Mouse (Mus musculus): ENCODE data around the gene Syngr1.

Syngr1 gene

GRCm38 (mm10) chr15:80145397-80145796 is 54.3 kb downstream of the Syngr1 start:
- no peak for DNase-seq (ENCODE audit: low spot score in 2 of 2)

DNA sequence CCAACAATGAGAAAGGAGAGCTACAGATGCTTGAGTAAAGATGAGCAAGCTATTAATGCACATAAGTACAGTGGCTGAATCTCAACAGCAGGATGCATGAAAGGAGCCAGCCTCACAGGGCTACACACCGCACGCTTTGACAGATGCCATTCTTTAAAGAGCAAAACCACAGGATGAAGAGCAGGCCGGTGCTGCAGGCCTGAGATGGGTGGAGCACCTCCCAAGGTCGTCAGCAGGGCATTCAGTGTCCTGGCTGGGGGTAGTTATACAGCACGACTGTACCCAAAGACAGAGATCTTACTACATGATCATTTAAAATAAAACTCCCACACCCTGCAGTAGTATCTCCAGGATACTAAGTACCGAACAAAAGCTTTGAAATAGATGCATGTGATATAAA is 55.0 kb downstream of the Syngr1 start:
- no peak for DNase-seq (ENCODE audit: low spot score in 2 of 2)

DNA sequence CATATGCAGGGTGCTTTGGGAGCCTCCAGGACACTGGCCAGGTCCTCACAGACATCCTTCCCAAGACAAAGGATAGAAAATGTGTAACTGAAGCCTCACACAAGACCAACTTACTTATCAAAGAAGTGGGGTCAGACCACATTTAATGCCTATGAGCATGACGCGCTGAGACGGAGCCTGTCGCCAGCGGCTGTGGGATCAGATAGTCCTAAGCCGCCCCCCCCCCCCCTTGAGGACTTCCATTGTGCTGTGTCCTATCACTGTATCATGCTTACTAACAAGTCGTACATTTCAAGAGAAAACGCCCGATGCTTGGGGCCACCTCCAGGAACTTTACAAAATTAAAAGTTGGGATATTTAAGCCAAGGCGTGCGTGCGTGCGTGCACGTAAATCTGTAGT is 56.0 kb downstream of the Syngr1 start:
- DNase-seq (ENCODE audit: low spot score in 2 of 2): no peak

- DNase-seq (ENCODE audit: low spot score in 2 of 2): no peak
These were observed 56.4 kb downstream of the Syngr1 start for GRCm38 (mm10) chr15:80147511-80147910.

DNA sequence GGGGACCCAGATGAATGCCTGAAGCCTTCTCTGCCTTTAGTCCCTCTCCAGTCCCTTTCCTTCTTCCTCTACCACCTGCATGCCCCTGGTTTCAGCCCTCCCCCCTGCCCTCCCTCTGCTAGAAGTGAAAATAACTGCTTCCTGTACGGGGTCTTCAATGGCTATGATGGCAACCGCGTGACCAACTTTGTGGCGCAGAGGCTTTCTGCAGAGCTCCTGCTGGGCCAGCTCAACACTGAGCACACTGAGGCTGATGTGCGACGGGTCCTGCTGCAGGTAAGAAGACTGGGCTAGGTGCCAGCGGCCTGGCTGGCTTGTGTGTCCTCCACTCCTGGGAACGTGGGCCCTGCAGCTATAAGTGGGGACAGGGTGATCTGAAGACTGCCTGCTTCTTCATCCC is 57.4 kb downstream of the Syngr1 start:
- no peak for DNase-seq (ENCODE audit: low spot score in 2 of 2)

DNA sequence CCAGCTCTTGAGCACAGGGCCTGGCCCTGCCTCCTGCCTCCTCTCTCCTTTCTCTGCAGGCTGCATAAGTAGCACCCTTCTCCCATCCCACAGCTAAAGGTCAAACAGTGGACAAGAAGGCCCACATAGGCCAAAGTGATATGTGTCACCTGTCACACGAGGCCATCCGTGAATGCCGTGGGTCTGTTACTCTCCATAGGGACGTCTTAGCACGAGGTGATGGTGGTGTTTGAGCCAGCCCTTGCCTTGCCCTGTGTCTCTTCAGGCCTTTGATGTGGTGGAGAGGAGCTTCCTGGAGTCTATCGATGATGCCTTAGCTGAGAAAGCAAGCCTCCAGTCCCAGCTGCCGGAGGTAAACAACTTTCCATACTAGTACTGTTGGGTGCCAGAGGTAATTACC is 58.4 kb downstream of the Syngr1 start:
- no peak for DNase-seq (ENCODE audit: low spot score in 2 of 2)

DNA sequence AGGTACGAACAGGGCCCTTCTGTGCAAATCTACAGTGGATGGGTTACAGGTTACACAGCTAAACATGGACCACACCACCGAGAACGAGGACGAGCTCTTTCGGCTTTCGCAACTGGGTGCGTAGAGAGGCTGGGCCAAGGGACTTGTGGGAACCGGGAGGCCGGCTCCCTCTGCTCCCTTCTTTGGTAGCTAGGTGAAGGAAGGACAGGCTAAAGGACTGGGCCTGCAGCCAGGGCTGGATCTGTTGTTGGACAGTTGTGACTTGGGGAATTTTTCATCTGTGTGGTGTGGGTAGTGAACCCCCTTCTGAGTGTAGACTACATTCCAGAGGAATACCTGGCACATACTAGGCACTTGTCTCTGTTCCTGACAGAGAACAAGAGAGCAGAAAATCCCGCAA is 61.5 kb downstream of the Syngr1 start:
- no peak for DNase-seq (ENCODE audit: low spot score in 2 of 2)

DNA sequence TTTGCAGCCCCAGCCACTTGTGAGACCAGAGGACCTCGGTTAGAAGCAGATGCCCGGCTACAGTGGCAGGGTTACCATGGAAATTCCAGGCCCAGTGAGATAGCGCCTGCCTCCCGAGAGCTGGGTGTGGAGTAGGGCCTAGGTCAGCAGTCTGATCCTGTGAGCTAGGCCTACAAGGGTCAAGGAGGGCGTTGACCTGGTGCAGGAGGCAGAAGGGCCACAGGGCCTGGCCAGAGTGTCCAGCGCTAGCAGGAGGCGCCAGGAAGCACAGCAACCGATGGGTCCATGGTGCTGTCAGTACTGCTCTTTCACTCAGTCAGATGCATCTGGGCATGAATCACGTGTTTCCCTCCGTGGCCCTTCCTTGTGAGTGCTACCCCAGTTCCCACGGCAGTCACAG is 62.6 kb downstream of the Syngr1 start:
- DNase-seq (ENCODE audit: low spot score in 2 of 2): no peak

GRCm38 (mm10) chr15:80155707-80156106 is 64.6 kb downstream of the Syngr1 start:
- no peak for DNase-seq (ENCODE audit: low spot score in 2 of 2)

DNA sequence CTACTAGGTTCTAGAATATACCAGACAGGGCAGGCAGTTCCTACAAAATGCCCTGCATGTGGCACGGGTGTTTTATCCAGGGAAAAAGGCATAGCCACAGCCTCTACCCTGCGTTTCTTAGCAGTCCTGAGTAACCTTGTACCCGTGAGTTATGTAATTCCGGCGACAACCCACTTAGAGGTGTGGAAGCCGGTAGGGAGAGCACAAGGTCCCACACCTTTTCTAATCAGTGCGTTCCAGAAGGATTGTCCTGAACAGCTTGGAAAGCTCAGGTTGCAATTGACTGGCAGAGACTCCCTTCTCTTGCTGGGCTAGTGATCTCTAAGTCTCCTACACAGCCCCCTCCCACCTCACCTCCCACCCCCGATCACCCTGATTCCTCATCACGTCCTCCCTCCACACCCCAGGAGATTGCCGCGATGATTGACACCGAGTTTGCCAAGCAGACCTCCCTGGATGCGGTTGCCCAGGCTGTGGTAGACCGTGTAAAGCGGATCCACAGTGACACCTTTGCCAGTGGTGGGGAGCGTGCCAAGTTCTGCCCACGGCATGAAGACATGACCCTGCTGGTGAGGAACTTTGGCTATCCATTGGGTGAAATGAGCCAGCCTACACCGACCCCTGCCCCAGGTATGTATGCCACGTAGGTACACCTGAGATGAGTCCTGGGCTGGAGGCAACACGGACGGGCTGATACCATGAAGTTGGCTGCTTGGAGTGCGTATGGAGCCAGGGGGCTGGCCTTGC is 66.2 kb downstream of the Syngr1 start:
- no peak for DNase-seq (ENCODE audit: low spot score in 2 of 2)

DNA sequence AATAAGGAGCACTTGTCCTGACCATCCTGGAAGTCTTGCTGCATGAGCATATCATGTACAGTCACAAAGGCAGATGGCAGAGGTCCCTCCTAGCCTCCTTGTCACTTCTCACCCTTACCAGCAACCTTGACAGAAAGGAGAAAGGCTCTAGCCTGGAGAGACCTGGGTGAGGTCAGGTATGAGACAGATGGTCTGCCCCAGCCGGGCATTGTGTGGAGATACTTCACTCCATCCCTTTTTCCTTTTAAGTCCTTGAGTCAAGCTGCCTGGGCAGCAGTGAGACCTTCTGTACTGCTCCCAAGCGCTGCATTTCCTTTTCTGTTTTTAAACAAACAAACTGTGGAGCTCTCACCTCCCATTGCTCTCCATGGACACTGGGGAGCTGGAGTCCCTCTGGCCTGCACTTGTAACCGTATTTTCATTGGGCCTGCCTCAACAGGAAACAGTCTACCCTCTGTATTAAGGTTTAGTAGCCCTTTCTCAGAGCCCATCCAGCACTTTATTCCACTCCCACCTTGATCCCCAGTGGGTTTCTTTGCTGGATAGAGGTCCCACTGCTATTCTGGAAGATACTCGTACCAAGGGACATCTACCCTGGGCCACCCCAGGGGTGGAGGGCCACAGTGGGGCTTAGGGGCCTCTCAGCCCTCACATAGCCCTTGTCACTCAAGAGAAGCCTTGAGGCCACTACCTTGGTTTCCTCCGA is 67.0 kb downstream of the Syngr1 start:
- DNase-seq (ENCODE audit: low spot score in 2 of 2): no peak

- no peak for DNase-seq (ENCODE audit: low spot score in 2 of 2)
These were observed 67.6 kb downstream of the Syngr1 start for GRCm38 (mm10) chr15:80158707-80159090.

DNA sequence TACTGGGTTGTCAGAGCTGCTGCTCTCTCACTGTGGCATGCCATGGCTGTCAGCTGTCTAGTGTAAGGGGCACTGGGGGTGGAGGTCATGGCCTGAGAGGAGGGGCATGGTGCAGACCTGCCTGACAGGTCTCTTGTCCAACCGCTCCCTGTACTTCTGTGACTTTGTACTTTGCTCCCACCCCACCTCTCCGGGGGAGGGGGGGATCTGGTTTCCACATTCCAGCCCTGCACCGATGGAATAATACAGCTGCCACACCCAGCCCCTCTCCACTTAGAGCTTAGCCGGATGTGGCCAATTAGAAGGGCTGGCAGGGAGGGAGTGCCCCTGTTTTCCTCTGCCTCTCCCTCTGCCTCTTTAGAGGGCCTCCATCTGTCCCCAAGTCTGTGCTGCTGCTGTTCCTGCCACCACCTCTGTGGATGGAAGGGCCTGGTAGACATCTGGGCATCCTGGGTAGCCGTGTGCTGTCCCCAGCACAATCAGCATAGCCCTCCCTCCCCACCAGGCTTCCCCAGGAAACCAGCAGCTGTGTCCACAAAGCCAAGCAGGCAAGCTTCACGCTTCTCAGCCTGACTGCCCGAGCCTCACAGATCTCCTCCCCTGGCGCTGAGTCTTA is 68.3 kb downstream of the Syngr1 start:
- no peak for DNase-seq (ENCODE audit: low spot score in 2 of 2)

DNA sequence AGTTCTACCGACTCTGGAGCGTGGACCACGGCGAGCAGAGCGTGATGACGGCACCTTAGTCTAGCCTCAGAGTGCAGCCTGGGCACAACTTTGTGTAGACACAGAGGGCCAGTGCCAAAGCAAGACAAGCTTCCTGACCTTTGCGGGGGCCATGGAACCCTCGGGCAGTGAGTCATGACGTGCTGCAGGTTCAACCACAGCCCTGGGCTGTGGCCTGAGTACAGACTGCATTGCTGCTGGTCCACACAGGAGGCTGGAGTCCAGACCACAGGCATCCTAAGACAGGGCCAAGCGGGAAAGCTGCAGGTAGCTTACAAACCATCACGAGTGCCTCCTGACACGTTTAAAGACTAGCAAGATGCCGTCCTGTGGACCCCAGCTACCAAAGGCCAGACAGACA is 69.1 kb downstream of the Syngr1 start:
- DNase-seq (ENCODE audit: low spot score in 2 of 2): no peak

- no peak for DNase-seq (ENCODE audit: low spot score in 2 of 2)
These were observed 69.6 kb downstream of the Syngr1 start for GRCm38 (mm10) chr15:80160726-80161125.

DNA sequence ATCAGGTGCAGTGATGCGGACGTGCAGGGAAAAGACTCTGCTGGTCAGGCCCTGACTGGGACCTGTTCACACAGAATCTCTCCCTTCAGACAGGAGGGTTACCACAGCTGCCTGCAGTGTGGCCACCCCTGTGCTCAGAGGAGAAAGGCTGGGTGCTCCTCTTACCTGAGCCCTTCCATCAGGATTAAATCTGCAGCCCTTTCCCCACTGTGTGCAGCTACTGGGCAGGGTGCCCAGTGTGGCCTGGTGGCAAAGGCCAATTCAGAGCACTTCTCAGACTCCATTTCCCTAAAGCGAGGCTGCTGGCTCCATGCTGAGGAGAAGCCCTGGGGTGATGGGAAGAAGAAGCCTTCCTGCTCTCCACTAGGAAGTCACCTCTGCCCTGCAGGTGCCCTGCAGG is 70.1 kb downstream of the Syngr1 start:
- DNase-seq (ENCODE audit: low spot score in 2 of 2): no peak

DNA sequence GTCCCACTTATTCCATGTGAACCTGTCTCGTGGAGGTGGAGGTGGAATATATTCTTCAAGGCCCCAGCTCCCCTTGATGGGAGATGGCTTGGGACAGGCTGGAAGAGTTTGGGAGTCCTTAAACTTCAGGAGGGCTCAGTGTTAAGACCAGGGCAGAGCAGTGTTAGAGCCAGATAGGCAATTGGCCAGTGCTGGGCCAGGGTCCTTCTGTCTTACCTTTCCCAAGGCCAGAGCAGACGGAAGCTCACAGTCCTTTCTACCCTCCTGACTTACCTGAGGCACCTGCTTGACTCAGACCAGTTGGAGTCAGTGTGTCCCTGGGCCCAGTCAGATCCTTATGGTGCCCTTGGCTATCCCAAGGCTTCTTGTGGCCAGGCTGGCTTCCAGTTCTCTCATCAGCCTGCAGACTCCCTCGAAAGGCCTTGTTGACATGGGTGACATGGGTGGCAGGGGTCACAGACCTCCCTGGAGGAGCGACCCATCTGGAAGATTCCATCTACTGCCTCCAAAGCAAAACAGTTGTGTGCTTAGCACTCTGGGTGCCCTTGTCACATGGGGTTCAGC is 71.3 kb downstream of the Syngr1 start:
- no peak for DNase-seq (ENCODE audit: low spot score in 2 of 2)

DNA sequence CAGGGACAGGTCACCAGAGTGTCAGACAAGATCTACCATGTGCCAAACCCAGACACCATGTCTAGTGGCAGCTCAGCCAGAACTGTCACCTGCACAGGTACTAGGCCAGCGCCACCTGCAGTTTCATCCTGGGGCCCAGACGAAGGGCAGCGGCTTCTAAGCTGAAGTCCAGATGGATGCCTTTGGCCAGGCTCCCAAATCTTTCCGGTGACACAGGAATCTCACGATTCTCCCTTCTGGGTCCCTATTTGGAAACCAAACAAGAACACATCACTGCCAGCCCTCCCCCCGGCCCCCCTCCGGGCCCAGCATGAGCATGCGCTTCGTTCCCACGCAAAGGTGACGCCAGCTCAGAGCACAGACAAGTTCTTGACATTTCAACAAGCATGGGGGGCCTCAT is 72.1 kb downstream of the Syngr1 start:
- DNase-seq (ENCODE audit: low spot score in 2 of 2): peak; percentile 39 to 68

- DNase-seq (ENCODE audit: low spot score in 2 of 2): no peak
These were observed 72.6 kb downstream of the Syngr1 start for GRCm38 (mm10) chr15:80163716-80164115.

DNA sequence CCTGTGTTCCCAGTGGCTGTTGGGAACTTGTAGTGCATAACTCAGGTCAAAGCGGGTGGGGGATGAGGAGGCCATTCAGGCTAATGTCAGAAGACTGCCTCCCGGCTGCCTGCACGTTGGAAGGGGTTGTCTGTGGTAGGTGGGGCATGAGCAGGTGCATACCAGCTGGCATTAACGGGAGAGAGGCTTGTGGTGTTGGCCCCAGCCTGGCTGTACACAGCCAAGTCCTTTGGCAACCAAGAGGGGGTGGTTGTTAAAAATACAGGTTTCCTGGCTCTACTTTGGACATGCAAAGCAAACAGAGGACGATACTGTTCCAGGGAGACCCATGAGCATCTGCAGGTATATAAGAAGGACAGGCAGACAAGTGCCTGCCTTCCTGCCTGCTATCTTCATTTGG is 74.3 kb downstream of the Syngr1 start:
- no peak for DNase-seq (ENCODE audit: low spot score in 2 of 2)
